Mouse (Mus musculus) thymus, adult 2 months (tissue): ENCODE results near the gene Col9a3. TPM values are rescaled to one million over a fixed set of nuclear protein-coding genes. Genes with fewer than 3 reads are reported as not detected.

Source experiments
- DNase-seq: peaks from one replicate; pipeline ENCODE4 v3.0.0; 2021
- H3K27ac ChIP-seq: fragments of 200-500 bp; 2 replicates; pipeline ENCODE4 v1.5.1; 2012; ENCODE audit warnings: low read length, control low read depth; ENCODE audit not compliant: control insufficient read depth, insufficient read depth
- H3K27me3 ChIP-seq: fragments of 200-500 bp; 2 replicates; pipeline ENCODE4 v1.6.1; 2012; ENCODE audit warnings: mild to moderate bottlenecking, low read length, moderate library complexity, mixed read lengths; ENCODE audit not compliant: control insufficient read depth, insufficient read depth
- H3K36me3 ChIP-seq: fragments of 200-500 bp; 2 replicates; pipeline ENCODE4 v1.6.1; 2012; ENCODE audit warnings: mild to moderate bottlenecking, low read length, moderate library complexity; ENCODE audit not compliant: control insufficient read depth, insufficient read depth
- H3K4me1 ChIP-seq: fragments of 200-500 bp; replicated peaks from 2 replicates; pipeline ENCODE4 v1.6.1; 2012; ENCODE audit warnings: low read length; ENCODE audit not compliant: control insufficient read depth, insufficient read depth
- H3K4me3 ChIP-seq: fragments of 200-500 bp; 2 replicates; pipeline ENCODE4 v1.5.1; 2012; ENCODE audit warnings: mild to moderate bottlenecking, low read length, control low read depth, moderate library complexity; ENCODE audit not compliant: control insufficient read depth, insufficient read depth
- CTCF ChIP-seq: fragments of 200-500 bp; IDR thresholded peaks from 2 replicates; pipeline ENCODE4 v1.5.1; 2012; ENCODE audit warnings: mild to moderate bottlenecking, control low read depth, low read length, moderate library complexity, borderline replicate concordance; ENCODE audit not compliant: control insufficient read depth, poor library complexity, insufficient read depth; ENCODE audit errors: extremely low read depth
- POLR2A ChIP-seq: fragments of 200-500 bp; IDR thresholded peaks from 2 replicates; pipeline ENCODE4 v1.6.1; 2012; ENCODE audit warnings: mild to moderate bottlenecking, low read length, control low read depth, moderate library complexity; ENCODE audit not compliant: control insufficient read depth, poor library complexity, insufficient read depth; ENCODE audit errors: extremely low read depth
- WGBS: fragments of 180-500 bp; shearing (Covaris S2); methylation state at CpG from one replicate; pipeline ENCODE4 v1.1.7; 2018; 5-methylcytosine and 5-hydroxymethylcytosine counted together
- polyA plus RNA-seq: library from polyadenylated mRNA; depleted of rRNA; stranded (reverse); fragments of >200 nt; gene quantifications from 2 replicates; pipeline ENCODE4 v1.2.3, GENCODE M21; 2012; rRNA removed

Col9a3 gene
- polyA plus RNA-seq, 1 experiment: 4.8 TPM

DNA sequence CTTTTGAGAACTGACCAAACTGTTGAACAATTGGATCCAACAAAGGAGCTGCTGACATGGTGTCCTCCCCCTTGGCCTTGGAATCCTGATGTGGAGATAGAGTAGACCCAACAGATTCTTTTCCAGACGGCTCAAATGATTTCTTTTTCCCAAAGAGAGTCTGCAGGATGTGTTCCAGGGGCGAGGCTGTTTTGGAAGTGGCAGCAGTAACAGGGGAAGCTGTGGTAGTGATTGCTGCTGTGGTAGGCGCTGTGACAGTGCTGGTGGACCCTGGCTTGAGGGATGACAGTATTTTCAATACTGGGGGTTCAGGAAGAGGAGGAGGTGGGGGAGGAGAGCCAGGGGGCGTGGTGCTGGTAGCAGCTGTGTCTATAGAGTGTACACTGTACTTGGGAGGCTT is 64.4 kb downstream of the Col9a3 start:
- 92% methylated on average over 4 of the region's 4 CpGs for WGBS
- peaks cover 13% of the 10 kb centered on the region; the same call in 1 of the 2 replicates for H3K36me3 ChIP-seq
- no peaks in the 10 kb centered on the region for H3K4me1 ChIP-seq
- no peak overlapping the region for H3K4me3 ChIP-seq
- TF ChIP-seq CTCF: no peak
- TF ChIP-seq POLR2A: no peak
- no peak for DNase-seq
- H3K27ac ChIP-seq: no peak overlapping the region
- H3K27me3 ChIP-seq: no peaks in the 10 kb centered on the region

Other genes with a start within 250 kb of the Col9a3 start
- gene Slco4a1, start 141.5 kb upstream of the Col9a3 start, polyA plus RNA-seq: 21.2 and 22.6 TPM in 2 replicates
- 0.19 and 0.40 TPM in 2 replicates for gene Ntsr1, start 97.8 kb upstream of the Col9a3 start, polyA plus RNA-seq
- gene Mrgbp, start 16.5 kb upstream of the Col9a3 start, polyA plus RNA-seq: 75.6 and 75.7 TPM in 2 replicates
- gene Ogfr, start 8.5 kb upstream of the Col9a3 start, polyA plus RNA-seq: 75.7 and 86.1 TPM in 2 replicates
- 0.09 TPM in 1 of 2 replicates, not detected in the other for gene Tcfl5, start 44.9 kb downstream of the Col9a3 start, polyA plus RNA-seq
- 40.7 and 42.2 TPM in 2 replicates for gene Dido1, start 112.2 kb downstream of the Col9a3 start, polyA plus RNA-seq
- 34.9 and 35.5 TPM in 2 replicates for gene Gid8, start 112.3 kb downstream of the Col9a3 start, polyA plus RNA-seq
- 24.9 and 26.4 TPM in 2 replicates for gene Slc17a9, start 127.5 kb downstream of the Col9a3 start, polyA plus RNA-seq
- 0.16 and 0.46 TPM in 2 replicates for gene Bhlhe23, start 179.1 kb downstream of the Col9a3 start, polyA plus RNA-seq